Mouse (Mus musculus) kidney, embryonic 16.5 days (tissue): ENCODE measurements around the gene Atp6v0e2. TPM values are rescaled to one million over a fixed set of nuclear protein-coding genes. Genes with fewer than 3 reads are reported as not detected.
A peak's percentile ranks its signal among the peaks of the same experiment; 100 is the strongest.

Source experiments
- ATAC-seq: fragments of 200-750 bp; cut with Nextera tagmentation; 2 replicates; pipeline ENCODE4 v1.8.0; 2017; ENCODE audit warnings: moderate TSS enrichment; ENCODE audit not compliant: low FRiP score, low TSS enrichment
- H3K27ac ChIP-seq: fragments of 300-500 bp; sonication (generic); 2 replicates; pipeline ENCODE4 v1.5.1; 2014; ENCODE audit warnings: low read length
- H3K27me3 ChIP-seq: fragments of 300-500 bp; sonication (generic); 2 replicates; pipeline ENCODE4 v1.6.1; 2014; ENCODE audit warnings: low read length, control low read depth, mixed read lengths; ENCODE audit not compliant: insufficient read depth
- H3K36me3 ChIP-seq: fragments of 300-500 bp; sonication (generic); 2 replicates; pipeline ENCODE4 v1.6.1; 2014; ENCODE audit warnings: low read length, control low read depth, mixed read lengths; ENCODE audit not compliant: insufficient read depth
- H3K4me1 ChIP-seq: fragments of 300-500 bp; sonication (generic); 2 replicates; pipeline ENCODE4 v1.6.1; 2014; ENCODE audit warnings: low read length, control low read depth, mixed read lengths; ENCODE audit not compliant: insufficient read depth
- H3K4me2 ChIP-seq: fragments of 300-500 bp; sonication (generic); replicated peaks from 2 replicates; pipeline ENCODE4 v1.6.1; 2014; ENCODE audit warnings: low read depth, low read length
- H3K4me3 ChIP-seq: fragments of 300-500 bp; sonication (generic); 2 replicates; pipeline ENCODE4 v1.5.1; 2014; ENCODE audit warnings: mild to moderate bottlenecking, low read length
- H3K9ac ChIP-seq: fragments of 300-500 bp; sonication (generic); replicated peaks from 2 replicates; pipeline ENCODE4 v1.6.1; 2014; ENCODE audit warnings: low read length
- H3K9me3 ChIP-seq: fragments of 300-500 bp; sonication (generic); 2 replicates; pipeline ENCODE4 v1.6.1; 2016; ENCODE audit warnings: low read length, control low read depth
- WGBS: fragments of 180-500 bp; shearing (Covaris S2); extraction: QIAGEN DNeasy Blood & Tissue Kit; methylation state at CpG from one replicate; pipeline ENCODE4 v1.1.7; 2014; 5-methylcytosine and 5-hydroxymethylcytosine counted together
- polyA plus RNA-seq: library from polyadenylated mRNA; unstranded; fragments of >200 nt; fragmentation: Nextera tagmentation; extraction: Ambion mirVana; gene quantifications from 2 replicates; pipeline ENCODE4 v1.2.1, GENCODE M21; 2015

Gene Atp6v0e2
- polyA plus RNA-seq, 1 experiment from 2014 or later, result 33.8 TPM

- no peak overlapping the region for H3K9ac ChIP-seq
- WGBS, result 64% methylated on average over 4 of the region's 4 CpGs
- no peaks in the 10 kb centered on the region for H3K9me3 ChIP-seq
- ATAC-seq, result no peak
- H3K4me2 ChIP-seq, result no peak overlapping the region
- no peak overlapping the region for H3K27ac ChIP-seq
- H3K27me3 ChIP-seq, result no peaks in the 10 kb centered on the region
- H3K36me3 ChIP-seq, result peaks cover 6% of the 10 kb centered on the region; the same call in 1 of the 2 replicates
- no peak overlapping the region for H3K4me3 ChIP-seq
- peaks cover 13% of the 10 kb centered on the region for H3K4me1 ChIP-seq
These were observed 15.5 kb downstream of the Atp6v0e2 start for GRCm38 (mm10) chr6:48552918-48553317.

- H3K9me3 ChIP-seq, result no peaks in the 10 kb centered on the region
- no peak for ATAC-seq
- 83% methylated on average over 4 of the region's 4 CpGs for WGBS
- H3K27ac ChIP-seq, result peak overlapping the region; percentile 100
- peak overlapping the region; percentile 65 for H3K4me3 ChIP-seq
- no peaks in the 10 kb centered on the region for H3K27me3 ChIP-seq
- H3K4me1 ChIP-seq, result peaks cover 13% of the 10 kb centered on the region
- peak overlapping the region; percentile 65 for H3K4me2 ChIP-seq
- H3K9ac ChIP-seq, result peak overlapping the region; percentile 75
- H3K36me3 ChIP-seq, result peaks cover 6% of the 10 kb centered on the region; the same call in 1 of the 2 replicates
These were observed 16.4 kb downstream of the Atp6v0e2 start for GRCm38 (mm10) chr6:48553819-48554218.

GRCm38 (mm10) chr6:48554280-48555103, 17.1 kb downstream of the Atp6v0e2 start, which contains the start of gene Lrrc61:
Gene Lrrc61, plus strand, starts transcription at chr6:48554796.
- Histone ChIP-seq H3K9ac (peak within 1 kb of the TSS; percentile 75), H3K4me1 (peaks cover 13% of the 10 kb centered on the region), H3K27me3 (no peaks in the 10 kb centered on the region), H3K9me3 (no peaks in the 10 kb centered on the region), H3K36me3 (peaks cover 6% of the 10 kb centered on the region; the same call in 1 of the 2 replicates), H3K27ac (peak within 1 kb of the TSS; percentile 100), H3K4me3 (peak within 1 kb of the TSS; percentile 65), H3K4me2 (peak within 1 kb of the TSS; percentile 65)
- peak; percentile 94 for ATAC-seq
- under 1% methylated on average over 39 of the region's 39 CpGs for WGBS

- Histone ChIP-seq H3K9me3 (no peaks in the 10 kb centered on the region), H3K4me2 (peak overlapping the region; percentile 65), H3K27me3 (no peaks in the 10 kb centered on the region), H3K9ac (peak overlapping the region; percentile 75), H3K27ac (peak overlapping the region; percentile 100), H3K36me3 (peaks cover 6% of the 10 kb centered on the region; the same call in 1 of the 2 replicates), H3K4me1 (peaks cover 13% of the 10 kb centered on the region), H3K4me3 (peak overlapping the region; percentile 65)
- WGBS, result 27% methylated on average over 14 of the region's 14 CpGs
- ATAC-seq, result peak; percentile 88
These were observed 17.9 kb downstream of the Atp6v0e2 start for GRCm38 (mm10) chr6:48555104-48555890.

GRCm38 (mm10) chr6:48555956-48556355, 18.5 kb downstream of the Atp6v0e2 start:
- H3K4me2 ChIP-seq, result peak overlapping the region; percentile 65
- 90% methylated on average over 3 of the region's 3 CpGs for WGBS

GRCm38 (mm10) chr6:48565693-48566310, 28.4 kb downstream of the Atp6v0e2 start:
- Histone ChIP-seq H3K4me2 (no peak overlapping the region), H3K36me3 (no peaks in the 10 kb centered on the region), H3K4me1 (peaks cover 30% of the 10 kb centered on the region), H3K27me3 (no peaks in the 10 kb centered on the region), H3K9me3 (no peaks in the 10 kb centered on the region), H3K27ac (no peak overlapping the region), H3K9ac (no peak overlapping the region), H3K4me3 (no peak overlapping the region)
- no peak for ATAC-seq
- WGBS, result 80% methylated on average over 4 of the region's 4 CpGs

More at GRCm38 (mm10) chr6:48555956-48556355, 18.5 kb downstream of the Atp6v0e2 start:
- Histone ChIP-seq H3K9ac (no peak overlapping the region), H3K9me3 (no peaks in the 10 kb centered on the region), H3K36me3 (peaks cover 6% of the 10 kb centered on the region; the same call in 1 of the 2 replicates), H3K4me1 (peaks cover 13% of the 10 kb centered on the region), H3K4me3 (no peak overlapping the region), H3K27me3 (no peaks in the 10 kb centered on the region), H3K27ac (peak overlapping the region; percentile 100)
- ATAC-seq, result no peak

- Histone ChIP-seq H3K4me2 (no peak overlapping the region), H3K9me3 (no peaks in the 10 kb centered on the region), H3K27ac (peak overlapping the region; percentile 48), H3K4me3 (no peak overlapping the region), H3K36me3 (no peaks in the 10 kb centered on the region), H3K27me3 (no peaks in the 10 kb centered on the region), H3K4me1 (peaks cover 30% of the 10 kb centered on the region), H3K9ac (no peak overlapping the region)
- 16% methylated on average over 5 of the region's 5 CpGs for WGBS
- peak; percentile 70 for ATAC-seq
These were observed 28.9 kb downstream of the Atp6v0e2 start for GRCm38 (mm10) chr6:48566312-48566711.

GRCm38 (mm10) chr6:48568036-48568984, 30.9 kb downstream of the Atp6v0e2 start:
- peak; percentile 50 for ATAC-seq

More at GRCm38 (mm10) chr6:48568036-48568984, 30.9 kb downstream of the Atp6v0e2 start:
- H3K4me1 ChIP-seq, result peaks cover 45% of the 10 kb centered on the region
- peak overlapping the region; percentile 61; the same call in 1 of the 2 replicates for H3K27ac ChIP-seq
- H3K27me3 ChIP-seq, result no peaks in the 10 kb centered on the region
- H3K4me3 ChIP-seq, result no peak overlapping the region
- no peaks in the 10 kb centered on the region for H3K9me3 ChIP-seq
- 0 out of 2 replicates have a peak overlapping the region, but pooled peaks have one; percentile 4 for H3K4me2 ChIP-seq
- H3K36me3 ChIP-seq, result no peaks in the 10 kb centered on the region
- peak overlapping the region; percentile 29; the same call in 1 of the 2 replicates for H3K9ac ChIP-seq
- WGBS, result 54% methylated on average over 21 of the region's 21 CpGs
